Mouse (Mus musculus) embryonic facial prominence, embryonic 14.5 days (tissue): ENCODE results near the gene Ppm1a. TPM values are rescaled to one million over a fixed set of nuclear protein-coding genes. Genes with fewer than 3 reads are reported as not detected.

Source experiments
- polyA plus RNA-seq: library from polyadenylated mRNA; unstranded; fragments of >200 nt; fragmentation: Nextera tagmentation; extraction: Ambion mirVana; gene quantifications from 2 replicates; pipeline ENCODE4 v1.2.1, GENCODE M21; 2014

Gene Ppm1a
- polyA plus RNA-seq, 1 experiment from 2014 or later: 84.3 TPM

Other genes with a start within 250 kb of the Ppm1a start
- 12.4 and 13.6 TPM in 2 replicates for gene Pcnx4, start 221.1 kb upstream of the Ppm1a start, polyA plus RNA-seq
- gene Gm4756, start 107.8 kb upstream of the Ppm1a start, polyA plus RNA-seq: not detected in 2 replicates
- 37.3 and 44.6 TPM in 2 replicates for gene Dhrs7, start 92.5 kb upstream of the Ppm1a start, polyA plus RNA-seq
- gene Six6, start 182.4 kb downstream of the Ppm1a start, polyA plus RNA-seq: 0.35 and 0.89 TPM in 2 replicates
- 3.6 and 4.0 TPM in 2 replicates for gene 4930447C04Rik, start 183.3 kb downstream of the Ppm1a start, polyA plus RNA-seq